Mouse (Mus musculus) megakaryocyte, embryonic 14.5 days (primary cell): ENCODE measurements around the gene Bcl6. TPM values are rescaled to one million over a fixed set of nuclear protein-coding genes. Genes with fewer than 3 reads are reported as not detected.

ENCODE experiments used
- H3K27me3 ChIP-seq: replicated peaks from 2 replicates; pipeline ENCODE3; 2012; ENCODE audit warnings: inconsistent platforms
- H3K36me3 ChIP-seq: replicated peaks from 2 replicates; pipeline ENCODE3; 2012; ENCODE audit warnings: low read length, inconsistent platforms, mixed read lengths
- H3K4me1 ChIP-seq: 2 replicates; pipeline ENCODE4 v1.6.1; 2012; ENCODE audit warnings: inconsistent platforms
- H3K4me3 ChIP-seq: replicated peaks from 2 replicates; pipeline ENCODE3; 2012; ENCODE audit warnings: moderate library complexity, mild to moderate bottlenecking, inconsistent platforms
- H3K9me3 ChIP-seq: 2 replicates; pipeline ENCODE4 v1.6.1; 2012; ENCODE audit warnings: inconsistent platforms
- FLI1 ChIP-seq: IDR thresholded peaks from 2 replicates; pipeline ENCODE4 v1.6.1; 2012; ENCODE audit warnings: low read length, inconsistent platforms, mixed read lengths
- GATA1 ChIP-seq: IDR thresholded peaks from 3 replicates; pipeline ENCODE4 v1.6.1; 2012; ENCODE audit warnings: mixed read lengths, low read length, inconsistent platforms, borderline replicate concordance
- polyA plus RNA-seq: library from polyadenylated mRNA; stranded (reverse); fragments of >175 nt; gene quantifications from 2 replicates; pipeline ENCODE4 v1.2.3, GENCODE M21; 2012; ENCODE audit warnings: low replicate concordance; ENCODE audit not compliant: insufficient read depth

Gene Bcl6
- polyA plus RNA-seq, 1 experiment: 3.5 TPM

- no peak overlapping the region for H3K4me3 ChIP-seq
- no peaks in the 10 kb centered on the region for H3K4me1 ChIP-seq
- H3K36me3 ChIP-seq: peaks cover 30% of the 10 kb centered on the region
- H3K27me3 ChIP-seq: no peaks in the 10 kb centered on the region
- peaks cover 14% of the 10 kb centered on the region for H3K9me3 ChIP-seq
- TF ChIP-seq FLI1 (no peak), GATA1 (no peak)
Observed at GRCm38 (mm10) chr16:23963896-23964668, 24.6 kb downstream of the Bcl6 start.

GRCm38 (mm10) chr16:23962401-23962800 lies 26.3 kb downstream of the Bcl6 start:
- Histone ChIP-seq H3K36me3 (peaks cover 14% of the 10 kb centered on the region), H3K27me3 (no peaks in the 10 kb centered on the region), H3K4me1 (no peaks in the 10 kb centered on the region), H3K9me3 (peaks cover 3% of the 10 kb centered on the region), H3K4me3 (no peak overlapping the region)
- TF ChIP-seq GATA1: no peak
- TF ChIP-seq FLI1: no peak

GRCm38 (mm10) chr16:23958938-23959337 lies 29.7 kb downstream of the Bcl6 start:
- Histone ChIP-seq H3K27me3 (no peaks in the 10 kb centered on the region), H3K4me1 (no peaks in the 10 kb centered on the region), H3K4me3 (no peak overlapping the region), H3K9me3 (peaks cover 3% of the 10 kb centered on the region), H3K36me3 (no peaks in the 10 kb centered on the region)
- TF ChIP-seq FLI1: no peak
- TF ChIP-seq GATA1: no peak

- H3K27me3 ChIP-seq: peaks cover 1% of the 10 kb centered on the region
- no peaks in the 10 kb centered on the region for H3K9me3 ChIP-seq
- TF ChIP-seq GATA1: no peak
- peaks cover 5% of the 10 kb centered on the region; the same call in 1 of the 2 replicates for H3K4me1 ChIP-seq
- no peak overlapping the region for H3K4me3 ChIP-seq
- no peaks in the 10 kb centered on the region for H3K36me3 ChIP-seq
Observed at GRCm38 (mm10) chr16:23953959-23954260, 34.7 kb downstream of the Bcl6 start.

GRCm38 (mm10) chr16:23953189-23953958 lies 35.3 kb downstream of the Bcl6 start:
- Histone ChIP-seq H3K4me3 (no peak overlapping the region), H3K4me1 (peaks cover 5% of the 10 kb centered on the region; the same call in 1 of the 2 replicates), H3K9me3 (no peaks in the 10 kb centered on the region), H3K36me3 (no peaks in the 10 kb centered on the region), H3K27me3 (peaks cover 1% of the 10 kb centered on the region)
- TF ChIP-seq FLI1: no peak

- H3K27me3 ChIP-seq: peaks cover 1% of the 10 kb centered on the region
- peak overlapping the region; percentile 80 for H3K4me3 ChIP-seq
- H3K36me3 ChIP-seq: no peaks in the 10 kb centered on the region
- 0 out of 2 replicates have a peak, but pooled peaks cover 2% of the 10 kb centered on the region for H3K9me3 ChIP-seq
- H3K4me1 ChIP-seq: peaks cover 5% of the 10 kb centered on the region; the same call in 1 of the 2 replicates
- no peak for TF ChIP-seq FLI1
- TF ChIP-seq GATA1: no peak
Observed at GRCm38 (mm10) chr16:23952101-23952727, 36.4 kb downstream of the Bcl6 start.

- Histone ChIP-seq H3K9me3 (0 out of 2 replicates have a peak, but pooled peaks cover 2% of the 10 kb centered on the region), H3K36me3 (no peaks in the 10 kb centered on the region), H3K4me3 (no peak overlapping the region), H3K4me1 (peaks cover 5% of the 10 kb centered on the region; the same call in 1 of the 2 replicates), H3K27me3 (peaks cover 1% of the 10 kb centered on the region)
- no peak for TF ChIP-seq FLI1
- no peak for TF ChIP-seq GATA1
Observed at GRCm38 (mm10) chr16:23947654-23948053, 41.0 kb downstream of the Bcl6 start.

GRCm38 (mm10) chr16:23944801-23945200 lies 43.9 kb downstream of the Bcl6 start:
- H3K36me3 ChIP-seq: no peaks in the 10 kb centered on the region
- TF ChIP-seq FLI1 (no peak), GATA1 (no peak)
- no peaks in the 10 kb centered on the region for H3K27me3 ChIP-seq
- 0 out of 2 replicates have a peak, but pooled peaks cover 2% of the 10 kb centered on the region for H3K9me3 ChIP-seq
- H3K4me3 ChIP-seq: no peak overlapping the region
- no peaks in the 10 kb centered on the region for H3K4me1 ChIP-seq

GRCm38 (mm10) chr16:23934397-23934796 lies 54.3 kb downstream of the Bcl6 start:
- no peak overlapping the region for H3K4me3 ChIP-seq
- no peak for TF ChIP-seq FLI1
- no peak for TF ChIP-seq GATA1

GRCm38 (mm10) chr16:23932294-23932693 lies 56.4 kb downstream of the Bcl6 start, which contains the start of gene Rtp2:
TSS of gene Rtp2 (minus strand) at chr16:23932394.
- Histone ChIP-seq H3K36me3 (no peaks in the 10 kb centered on the region), H3K27me3 (no peaks in the 10 kb centered on the region), H3K4me1 (no peaks in the 10 kb centered on the region), H3K9me3 (peaks cover 11% of the 10 kb centered on the region; the same call in 1 of the 2 replicates), H3K4me3 (no peak within 1 kb of the TSS)
- TF ChIP-seq GATA1: no peak
- TF ChIP-seq FLI1: no peak

More at GRCm38 (mm10) chr16:23934397-23934796, 54.3 kb downstream of the Bcl6 start:
- no peaks in the 10 kb centered on the region for H3K36me3 ChIP-seq
- no peaks in the 10 kb centered on the region for H3K27me3 ChIP-seq
- no peaks in the 10 kb centered on the region for H3K9me3 ChIP-seq
- no peaks in the 10 kb centered on the region for H3K4me1 ChIP-seq
